ENCODE assay signal across 1 mouse cellular context in the genomic region with DNA sequence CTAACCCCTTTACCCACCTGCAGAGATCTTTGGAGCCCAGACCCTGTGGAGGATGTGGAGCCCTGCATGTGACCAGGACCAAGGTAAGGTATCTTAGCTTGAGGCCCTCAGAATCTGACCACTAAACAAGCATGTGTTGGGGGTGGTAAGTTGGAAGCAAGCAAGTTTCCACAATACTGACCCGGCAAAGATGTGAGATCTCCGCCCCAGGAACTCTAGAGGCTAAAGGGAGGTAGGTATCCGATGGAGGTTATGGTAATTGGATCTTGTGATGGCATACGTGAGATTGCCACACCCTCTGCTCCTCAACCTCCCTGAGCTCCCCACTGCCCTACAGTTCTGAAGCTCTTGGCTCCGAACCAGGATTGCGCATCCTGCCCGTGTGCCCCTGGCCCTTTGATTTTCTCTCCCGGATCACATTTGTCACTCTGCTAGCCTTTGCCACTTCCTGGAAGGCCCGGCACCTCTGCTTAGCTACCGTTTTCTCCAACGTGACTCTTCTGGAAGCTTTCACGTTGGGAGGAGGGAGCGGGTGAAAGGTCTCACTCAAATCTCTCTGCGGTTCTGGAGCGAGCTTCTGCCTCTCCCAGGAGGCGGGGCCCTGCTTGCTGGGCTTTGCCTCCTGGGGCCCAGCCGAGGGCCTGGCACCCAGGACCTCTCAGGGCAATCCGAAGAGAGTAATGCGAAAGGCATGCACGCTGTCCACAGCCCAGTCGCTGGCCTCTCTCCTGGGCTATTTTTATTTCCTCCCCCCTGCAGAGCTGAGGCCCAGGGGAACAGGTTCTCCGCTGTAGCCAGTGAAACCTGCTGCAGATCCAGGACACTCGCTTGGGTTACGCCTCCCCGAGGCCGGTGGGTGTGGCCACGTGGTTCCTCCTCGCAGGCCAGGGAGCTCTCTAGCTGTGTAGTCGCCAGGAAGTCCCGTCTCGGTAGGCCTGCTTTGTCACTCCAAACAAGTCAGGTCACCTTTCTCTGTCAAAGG.
TF ChIP-seq lines count a peak whose summit lies in the region.

No protein-coding gene starts in this region.

TF ChIP-seq in CH12.LX, 34 proteins besides CTCF, POLR2A, EP300 and RAD21 (continued from another document):
- TF ChIP-seq MAZ (IDR thresholded peaks at IDR 0.05; ENCODE audit: low read depth, low read length) (0 out of 2 replicates have a peak, but pooled peaks have one; percentile 41), CHD1 (IDR thresholded peaks at IDR 0.05; ENCODE audit: low read depth, low read length) (no peak), MYC (IDR thresholded peaks at IDR 0.05; ENCODE audit: low read depth, low read length) (peak; percentile 78), MEF2A (IDR thresholded peaks at IDR 0.05; ENCODE audit: borderline replicate concordance, low read depth, low read length) (peak; percentile 84), PAX5 (IDR thresholded peaks at IDR 0.05; ENCODE audit: low read length) (no peak), SIN3A (IDR thresholded peaks at IDR 0.05; ENCODE audit: low read length) (peak; percentile 68), ZKSCAN1 (IDR thresholded peaks at IDR 0.05; ENCODE audit: borderline replicate concordance, low read depth, low read length) (no peak), USF2 (conservative IDR thresholded peaks at IDR 0.05; ENCODE audit: low read depth, low read length) (peak; percentile 71), ZNF384 (IDR thresholded peaks at IDR 0.05; ENCODE audit: low read depth, low read length) (no peak), TBP (conservative IDR thresholded peaks at IDR 0.05; ENCODE audit: low read depth, low read length) (0 out of 2 replicates have a peak, but pooled peaks have one; percentile 39), GABPA (IDR thresholded peaks at IDR 0.05; ENCODE audit: insufficient replicate concordance, low read depth, low read length) (no peak), NELFE (IDR thresholded peaks at IDR 0.05; ENCODE audit: low read depth, low read length) (no peak; the same call in none of the 2 replicates), MAX (IDR thresholded peaks at IDR 0.05; ENCODE audit: low read length) (peak; percentile 97), SMC3 (IDR thresholded peaks at IDR 0.05; ENCODE audit: low read depth, low read length) (no peak), HCFC1 (IDR thresholded peaks at IDR 0.05; ENCODE audit: low read depth, low read length) (peak; percentile 45), POLR2AphosphoS2 (IDR thresholded peaks at IDR 0.05; ENCODE audit: low read depth, low read length) (no peak)
